Mouse (Mus musculus): ENCODE measurements around the gene Pth. TPM values are rescaled to one million over a fixed set of nuclear protein-coding genes. Genes with fewer than 3 reads are reported as not detected.

Gene Pth
- total RNA-seq (2017) = not detected in 2 replicates

DNA sequence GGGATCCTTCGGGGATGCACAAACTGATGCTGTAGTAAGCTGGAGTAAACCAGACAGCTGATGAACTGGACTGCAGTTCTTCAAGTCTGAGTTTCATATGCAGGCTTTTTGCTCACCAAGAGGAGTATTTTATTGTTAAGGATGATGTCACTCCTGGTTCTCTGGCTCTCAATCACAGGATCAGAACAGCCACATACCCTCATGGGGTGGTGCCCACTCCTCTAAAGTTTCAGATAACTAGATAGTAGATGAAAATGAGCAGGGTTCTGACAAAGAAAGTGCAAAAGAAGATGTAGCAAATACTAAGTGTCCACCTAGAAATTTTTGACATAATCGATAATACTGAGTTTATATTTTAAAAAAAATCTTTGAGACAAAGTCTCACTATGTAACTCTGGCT, at the start of gene Pth:
Gene Pth (minus strand): TSS at position 101 of the 400 bp plus-strand sequence.
- no peak for ATAC-seq (replicated peaks in 1 of 2; ENCODE audit: insufficient read depth in 1 of 2, low FRiP score in 2 of 2, low TSS enrichment in 1 of 2, low read depth in 1 of 2, poor library complexity in 2 of 2, severe bottlenecking in 2 of 2)

DNA sequence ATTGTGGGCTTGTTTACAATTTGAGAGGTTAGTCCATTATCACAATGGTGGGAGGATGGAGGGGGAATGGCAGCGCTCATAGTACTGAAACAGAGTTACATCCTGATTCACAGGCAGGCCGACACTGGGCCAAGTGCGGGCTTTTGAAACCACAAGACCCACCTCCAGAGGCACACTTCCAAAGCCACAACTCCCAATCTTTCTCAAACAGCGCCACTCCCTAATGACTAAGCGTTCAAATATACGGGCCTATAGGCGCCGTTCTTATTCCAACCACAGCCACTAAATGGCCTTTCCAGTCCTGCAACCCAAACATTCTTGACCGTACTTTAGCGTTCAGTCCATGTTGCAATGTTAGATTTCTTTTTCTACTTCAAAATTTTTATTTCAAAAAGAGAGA, 47.9 kb upstream of the Pth start:
- ATAC-seq (replicated peaks in 1 of 2; ENCODE audit: insufficient read depth in 1 of 2, low FRiP score in 2 of 2, low TSS enrichment in 1 of 2, low read depth in 1 of 2, poor library complexity in 2 of 2, severe bottlenecking in 2 of 2) = peak; percentile 65 to 85

DNA sequence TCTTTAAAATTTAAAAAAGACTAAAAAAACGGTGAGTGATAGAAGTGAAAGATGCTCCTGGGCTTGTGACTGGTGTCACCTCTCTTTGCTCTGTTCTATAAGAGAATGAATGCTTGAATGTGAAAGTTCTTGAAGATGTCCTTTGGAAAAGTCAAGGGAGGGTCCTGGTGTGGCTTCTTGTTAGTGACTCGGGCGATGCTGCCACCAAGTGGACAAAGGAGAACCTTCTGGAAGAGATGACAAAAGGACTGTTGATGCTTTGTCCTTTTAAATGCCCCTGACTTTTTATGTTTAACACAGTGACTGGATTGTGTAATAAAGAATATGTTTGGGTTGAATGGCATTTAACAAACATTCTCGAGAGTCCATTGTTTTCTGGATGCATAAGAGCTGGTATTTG, 45.9 kb upstream of the Pth start:
- peak; percentile 64 to 65 for ATAC-seq (replicated peaks in 1 of 2; ENCODE audit: insufficient read depth in 1 of 2, low FRiP score in 2 of 2, low TSS enrichment in 1 of 2, low read depth in 1 of 2, poor library complexity in 2 of 2, severe bottlenecking in 2 of 2)

DNA sequence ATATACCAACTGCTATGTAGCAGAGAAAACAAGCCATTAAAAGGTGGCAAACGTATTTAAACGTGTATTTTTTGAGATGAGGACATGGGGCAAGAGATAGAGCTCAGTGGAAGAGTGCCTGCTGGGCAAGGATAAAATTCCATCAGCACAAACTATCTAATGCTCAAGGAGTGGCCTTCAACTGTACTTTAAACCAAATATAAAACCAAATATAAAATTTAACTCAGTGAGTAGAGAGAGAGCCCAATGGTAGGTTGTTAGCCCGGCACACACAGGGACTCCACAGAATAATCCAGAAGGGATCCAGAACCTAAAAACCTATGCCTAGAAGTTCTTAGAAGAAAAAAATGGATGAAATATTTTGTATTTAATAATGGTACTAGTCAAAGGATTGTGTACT, 45.1 kb upstream of the Pth start:
- no peak for ATAC-seq (replicated peaks in 1 of 2; ENCODE audit: insufficient read depth in 1 of 2, low FRiP score in 2 of 2, low TSS enrichment in 1 of 2, low read depth in 1 of 2, poor library complexity in 2 of 2, severe bottlenecking in 2 of 2)

DNA sequence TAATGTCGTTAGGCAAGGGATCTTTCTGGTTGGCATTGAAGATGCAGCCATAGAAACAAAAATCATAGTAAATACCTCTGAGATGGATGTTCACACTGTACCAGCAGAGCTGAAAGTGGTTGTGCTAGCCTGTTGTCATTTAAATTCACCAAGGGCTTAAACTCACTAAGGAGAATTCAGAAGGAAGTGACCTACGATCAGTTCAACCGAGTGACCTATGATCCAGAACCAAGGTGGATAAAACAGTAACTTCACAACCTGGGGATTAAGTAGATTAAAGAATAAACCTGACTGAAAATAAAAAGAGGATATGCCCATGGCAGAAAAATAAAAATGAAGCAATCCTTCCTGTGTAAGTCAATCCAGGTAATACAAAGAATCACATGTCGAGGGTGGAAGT, 44.5 kb upstream of the Pth start:
- no peak for ATAC-seq (replicated peaks in 1 of 2; ENCODE audit: insufficient read depth in 1 of 2, low FRiP score in 2 of 2, low TSS enrichment in 1 of 2, low read depth in 1 of 2, poor library complexity in 2 of 2, severe bottlenecking in 2 of 2)

DNA sequence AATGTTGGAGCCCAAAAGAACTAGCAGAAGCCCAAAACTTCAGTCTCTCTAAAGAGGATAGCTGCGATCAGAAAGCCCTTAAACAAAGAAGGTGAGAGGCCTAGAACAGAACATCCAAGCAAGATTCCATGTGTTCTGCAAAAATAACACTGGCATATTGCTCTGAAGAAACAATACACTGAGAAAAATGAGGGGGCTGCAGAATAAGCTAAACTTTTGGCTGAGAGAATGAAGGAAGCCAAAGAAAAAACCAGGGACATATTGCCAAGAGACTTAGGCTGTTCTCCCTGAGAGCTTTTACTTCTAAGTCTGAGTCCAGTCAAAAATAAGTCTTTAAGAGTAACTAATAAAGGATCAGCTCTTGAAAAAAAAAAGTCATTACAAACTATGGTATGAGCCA, 32.4 kb upstream of the Pth start:
- no peak for ATAC-seq (replicated peaks in 1 of 2; ENCODE audit: insufficient read depth in 1 of 2, low FRiP score in 2 of 2, low TSS enrichment in 1 of 2, low read depth in 1 of 2, poor library complexity in 2 of 2, severe bottlenecking in 2 of 2)

DNA sequence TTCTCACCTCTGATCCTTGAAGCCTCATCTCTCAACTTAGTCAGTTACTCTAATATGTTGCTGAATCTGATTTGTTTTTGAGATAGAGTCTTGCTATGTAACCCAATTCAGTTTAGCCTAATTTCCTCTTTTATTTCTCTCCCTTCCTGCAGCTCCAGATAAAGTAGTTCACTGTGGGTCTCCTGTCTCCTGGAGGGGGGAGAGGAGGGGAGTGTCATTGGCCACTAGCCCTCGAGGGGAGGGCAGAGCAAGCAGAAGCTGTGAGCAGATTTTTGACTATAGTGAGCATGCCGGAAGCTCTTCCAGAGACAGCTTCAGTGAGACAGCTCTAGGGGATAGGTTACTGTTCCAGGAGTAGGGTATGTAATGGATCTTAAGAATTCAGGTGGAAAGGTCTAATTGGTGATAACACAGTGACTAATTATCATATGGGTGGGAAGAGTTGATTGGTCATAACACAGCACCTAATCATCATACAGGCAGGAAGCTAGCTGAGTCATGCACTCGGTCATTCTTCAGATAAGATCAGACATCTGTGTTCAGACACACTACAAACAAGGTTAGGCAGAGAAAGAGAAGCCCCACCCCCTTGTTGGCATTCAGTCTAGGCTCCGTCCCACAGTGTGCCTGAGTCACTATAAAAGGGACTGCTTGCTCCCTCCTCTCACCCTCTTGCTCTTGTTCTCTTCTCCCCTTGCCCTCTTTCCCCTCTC, 30.9 kb upstream of the Pth start:
- ATAC-seq (replicated peaks in 1 of 2; ENCODE audit: insufficient read depth in 1 of 2, low FRiP score in 2 of 2, low TSS enrichment in 1 of 2, low read depth in 1 of 2, poor library complexity in 2 of 2, severe bottlenecking in 2 of 2) = peak; percentile 92 to 93

DNA sequence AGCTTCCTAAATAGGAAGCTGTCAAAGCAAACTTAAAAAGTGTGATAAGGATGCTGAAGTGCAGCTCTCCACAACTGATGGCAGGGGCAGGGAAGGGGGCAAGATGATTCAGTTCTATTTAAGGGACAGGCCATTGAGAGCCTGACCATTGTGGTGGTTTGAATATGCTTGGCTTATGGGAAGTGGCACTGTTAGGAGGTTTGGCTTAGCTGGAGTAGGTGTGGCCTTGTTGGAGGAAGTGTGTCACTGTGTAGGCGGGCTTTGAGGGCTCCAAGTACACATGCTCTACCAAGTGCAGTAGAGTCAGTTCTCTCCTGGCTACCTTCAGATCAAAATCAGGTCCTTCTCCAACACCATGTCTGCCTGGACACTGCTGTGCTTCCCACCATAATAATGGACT, 28.2 kb upstream of the Pth start:
- no peak for ATAC-seq (replicated peaks in 1 of 2; ENCODE audit: insufficient read depth in 1 of 2, low FRiP score in 2 of 2, low TSS enrichment in 1 of 2, low read depth in 1 of 2, poor library complexity in 2 of 2, severe bottlenecking in 2 of 2)

DNA sequence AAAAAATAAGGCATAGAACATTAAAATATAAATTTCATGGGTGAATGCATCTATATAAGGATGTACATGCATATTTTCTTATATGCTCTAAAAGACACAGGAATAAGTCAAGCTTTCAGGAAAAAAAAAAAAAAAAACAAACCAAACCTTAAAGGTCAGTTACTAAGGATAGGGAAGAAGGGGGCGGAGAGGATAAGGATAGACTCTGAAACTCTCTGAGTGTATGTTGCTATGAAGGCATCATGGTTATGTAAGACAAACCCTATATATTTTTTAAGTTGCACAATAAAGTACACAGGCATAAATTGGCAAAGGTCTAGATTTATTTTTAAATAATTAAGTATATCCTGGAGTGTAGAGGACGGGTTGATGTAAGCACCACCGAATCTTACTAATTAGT, 26.9 kb upstream of the Pth start:
- ATAC-seq (replicated peaks in 1 of 2; ENCODE audit: insufficient read depth in 1 of 2, low FRiP score in 2 of 2, low TSS enrichment in 1 of 2, low read depth in 1 of 2, poor library complexity in 2 of 2, severe bottlenecking in 2 of 2) = no peak

DNA sequence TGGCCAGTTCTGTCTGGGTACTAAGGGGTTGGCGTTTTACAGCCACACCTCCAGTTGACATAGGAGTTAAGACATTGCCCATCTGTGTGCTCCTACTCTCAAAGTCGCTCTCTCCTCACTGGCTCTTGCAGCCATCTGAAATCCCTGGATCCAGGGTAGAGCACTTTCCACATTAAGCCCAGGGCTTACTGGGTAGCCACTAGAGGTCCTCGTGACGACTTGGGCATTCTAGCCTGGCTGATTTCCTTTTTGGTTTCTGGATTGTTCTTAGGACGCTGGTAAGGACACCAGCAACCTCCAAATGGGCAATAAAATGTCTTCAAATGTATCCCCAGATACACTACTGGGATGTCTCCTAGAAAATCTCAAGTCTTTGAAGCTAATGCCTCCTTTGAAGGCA, 20.3 kb upstream of the Pth start:
- no peak for ATAC-seq (replicated peaks in 1 of 2; ENCODE audit: insufficient read depth in 1 of 2, low FRiP score in 2 of 2, low TSS enrichment in 1 of 2, low read depth in 1 of 2, poor library complexity in 2 of 2, severe bottlenecking in 2 of 2)

DNA sequence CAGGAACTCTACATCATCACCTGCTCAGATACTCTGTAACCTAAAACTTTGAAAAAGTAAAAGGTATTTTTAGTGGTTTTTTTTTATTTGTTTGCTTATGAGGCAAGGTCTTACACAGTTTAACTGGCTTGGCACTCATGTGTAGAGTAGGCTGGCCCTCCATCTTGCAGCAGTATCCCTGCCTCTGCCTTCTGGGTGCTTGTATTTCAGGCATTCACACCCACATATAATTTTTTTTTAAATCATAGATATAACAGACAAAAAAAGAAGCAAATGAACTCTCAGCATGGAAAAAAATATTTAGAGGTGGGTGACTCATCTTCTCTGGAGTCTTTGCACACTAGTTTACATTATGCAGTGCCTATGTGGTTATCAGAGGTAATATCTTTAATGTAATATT, 9.7 kb upstream of the Pth start:
- no peak for ATAC-seq (replicated peaks in 1 of 2; ENCODE audit: insufficient read depth in 1 of 2, low FRiP score in 2 of 2, low TSS enrichment in 1 of 2, low read depth in 1 of 2, poor library complexity in 2 of 2, severe bottlenecking in 2 of 2)

DNA sequence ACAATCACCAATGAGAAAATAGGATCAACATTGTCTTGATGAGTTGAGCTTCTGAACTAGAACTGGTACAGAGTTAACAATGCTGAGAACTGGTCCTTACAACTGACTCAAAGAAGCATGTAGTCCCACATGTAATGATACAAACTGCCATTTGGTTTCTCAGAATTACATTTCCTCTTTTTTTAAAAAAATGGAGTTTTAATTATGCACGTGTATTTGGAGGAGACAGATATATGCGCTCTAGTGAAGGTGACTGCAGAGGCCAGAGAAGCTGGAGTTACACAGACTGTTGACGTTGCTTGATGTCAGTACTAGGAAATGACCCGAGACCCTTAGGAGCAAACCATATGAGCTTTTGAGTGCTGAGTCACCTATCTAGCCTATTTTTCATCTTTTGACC, 8.3 kb upstream of the Pth start:
- ATAC-seq (replicated peaks in 1 of 2; ENCODE audit: insufficient read depth in 1 of 2, low FRiP score in 2 of 2, low TSS enrichment in 1 of 2, low read depth in 1 of 2, poor library complexity in 2 of 2, severe bottlenecking in 2 of 2) = no peak

DNA sequence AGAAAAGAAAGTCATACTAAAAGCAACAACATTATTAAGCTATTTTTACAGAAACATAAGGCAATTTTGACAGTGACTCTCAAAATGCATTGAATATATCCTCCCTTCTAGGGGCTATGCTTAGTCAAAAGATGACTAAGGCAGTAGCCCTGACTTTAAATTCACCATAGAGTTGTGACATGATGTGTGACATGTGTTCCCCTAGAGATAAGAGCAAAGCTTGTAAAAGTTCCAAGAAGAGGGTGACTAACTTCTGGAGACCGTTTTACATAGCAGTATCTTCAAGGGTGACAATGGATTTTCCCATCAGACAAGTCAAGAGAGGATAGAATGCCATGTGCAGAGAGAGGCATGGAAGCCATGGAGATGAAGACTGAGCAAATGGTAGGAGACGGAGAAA, 3.2 kb upstream of the Pth start:
- no peak for ATAC-seq (replicated peaks in 1 of 2; ENCODE audit: insufficient read depth in 1 of 2, low FRiP score in 2 of 2, low TSS enrichment in 1 of 2, low read depth in 1 of 2, poor library complexity in 2 of 2, severe bottlenecking in 2 of 2)

DNA sequence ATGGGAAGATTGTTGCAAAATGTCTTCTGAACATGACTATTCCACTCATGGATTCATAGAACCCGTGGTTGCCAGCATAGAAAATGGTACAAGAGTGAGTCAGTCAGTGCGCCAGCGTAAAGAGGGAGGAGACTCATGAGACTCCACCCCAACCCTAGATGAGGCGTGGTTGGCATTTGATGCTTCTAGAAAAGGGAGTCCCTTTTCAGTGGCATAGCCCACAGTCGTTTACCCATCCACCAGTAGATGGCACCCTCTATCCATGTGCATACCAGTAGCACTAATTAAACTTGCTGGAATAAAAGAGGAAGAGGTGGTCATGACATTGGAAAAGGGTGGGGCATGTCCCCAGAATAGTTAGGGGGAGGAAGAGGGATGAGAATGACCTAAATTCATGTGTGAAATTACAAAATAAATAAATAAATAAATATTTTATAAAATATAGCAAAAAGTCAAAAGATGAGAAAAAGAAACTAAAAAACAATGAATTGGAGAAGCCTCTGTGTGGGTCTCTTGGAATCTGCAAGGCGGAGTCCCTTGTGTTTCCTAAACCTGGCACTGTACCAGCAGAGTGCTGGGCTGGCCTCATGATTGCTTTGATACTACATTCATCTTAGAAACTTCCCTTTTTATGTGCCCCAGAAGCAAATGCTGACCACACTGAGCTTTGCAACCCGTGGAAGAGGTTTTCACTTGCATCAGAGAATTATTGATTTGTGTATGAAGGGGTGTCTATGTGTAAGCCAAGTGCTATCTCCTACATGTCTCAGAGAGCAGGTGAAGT, 10.3 kb downstream of the Pth start:
- peak; percentile 98 to 99 for ATAC-seq (replicated peaks in 1 of 2; ENCODE audit: insufficient read depth in 1 of 2, low FRiP score in 2 of 2, low TSS enrichment in 1 of 2, low read depth in 1 of 2, poor library complexity in 2 of 2, severe bottlenecking in 2 of 2)

DNA sequence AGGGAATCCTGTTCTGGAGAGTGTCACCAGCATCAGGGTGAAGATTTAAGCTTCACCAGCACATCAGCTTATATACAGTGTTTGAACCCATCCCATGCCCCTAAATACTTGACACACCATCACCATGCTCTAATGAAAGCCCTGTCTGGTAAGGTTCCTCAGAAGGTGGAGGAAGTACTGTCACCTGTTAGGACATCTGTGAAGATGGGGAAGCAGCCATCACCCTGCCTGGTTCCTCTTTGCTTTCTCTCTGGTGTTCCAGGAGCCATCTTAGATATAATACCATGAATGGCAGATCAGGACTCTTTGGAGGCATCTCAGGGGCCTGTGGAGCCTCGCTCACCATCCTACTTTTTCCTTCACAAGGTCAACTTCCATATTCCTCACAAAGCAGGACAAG, 15.7 kb downstream of the Pth start:
- no peak for ATAC-seq (replicated peaks in 1 of 2; ENCODE audit: insufficient read depth in 1 of 2, low FRiP score in 2 of 2, low TSS enrichment in 1 of 2, low read depth in 1 of 2, poor library complexity in 2 of 2, severe bottlenecking in 2 of 2)

DNA sequence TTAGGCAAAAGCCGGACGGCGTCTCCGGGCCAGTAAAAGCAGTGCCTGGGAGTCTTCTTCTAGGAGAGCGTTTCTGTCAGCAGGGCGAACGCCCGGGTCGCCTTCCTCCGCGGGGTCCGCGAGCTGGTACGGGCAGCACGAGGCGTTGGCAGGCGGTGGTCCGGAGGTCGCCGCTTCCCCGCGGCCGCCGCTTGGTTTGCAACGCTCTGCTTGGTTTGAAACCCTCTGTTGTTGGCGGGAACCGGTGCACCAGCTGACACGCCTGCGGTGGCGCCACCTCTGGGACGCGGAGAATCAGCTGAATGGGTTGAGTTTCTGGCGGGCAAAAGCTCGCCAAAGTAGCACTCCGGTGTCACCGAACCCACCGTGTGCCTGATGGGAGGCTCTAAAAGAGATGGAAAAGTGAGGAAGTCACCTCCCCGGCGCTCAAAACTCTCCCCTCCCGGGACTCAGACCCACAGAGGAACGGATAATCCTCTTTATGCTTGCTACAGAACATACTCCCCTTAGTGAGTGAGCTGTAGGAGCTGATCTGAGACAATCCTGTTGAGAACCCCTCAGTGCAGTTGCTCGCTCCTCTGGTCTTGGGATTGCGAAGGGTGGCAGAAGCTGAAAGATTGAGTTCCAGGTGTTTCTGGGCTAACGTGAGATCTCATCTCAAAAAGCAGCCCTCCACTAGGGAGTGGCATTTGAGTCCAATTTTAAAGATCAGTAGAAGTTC, 18.6 kb downstream of the Pth start:
- ATAC-seq (replicated peaks in 1 of 2; ENCODE audit: insufficient read depth in 1 of 2, low FRiP score in 2 of 2, low TSS enrichment in 1 of 2, low read depth in 1 of 2, poor library complexity in 2 of 2, severe bottlenecking in 2 of 2) = peak; percentile 43 to 57

DNA sequence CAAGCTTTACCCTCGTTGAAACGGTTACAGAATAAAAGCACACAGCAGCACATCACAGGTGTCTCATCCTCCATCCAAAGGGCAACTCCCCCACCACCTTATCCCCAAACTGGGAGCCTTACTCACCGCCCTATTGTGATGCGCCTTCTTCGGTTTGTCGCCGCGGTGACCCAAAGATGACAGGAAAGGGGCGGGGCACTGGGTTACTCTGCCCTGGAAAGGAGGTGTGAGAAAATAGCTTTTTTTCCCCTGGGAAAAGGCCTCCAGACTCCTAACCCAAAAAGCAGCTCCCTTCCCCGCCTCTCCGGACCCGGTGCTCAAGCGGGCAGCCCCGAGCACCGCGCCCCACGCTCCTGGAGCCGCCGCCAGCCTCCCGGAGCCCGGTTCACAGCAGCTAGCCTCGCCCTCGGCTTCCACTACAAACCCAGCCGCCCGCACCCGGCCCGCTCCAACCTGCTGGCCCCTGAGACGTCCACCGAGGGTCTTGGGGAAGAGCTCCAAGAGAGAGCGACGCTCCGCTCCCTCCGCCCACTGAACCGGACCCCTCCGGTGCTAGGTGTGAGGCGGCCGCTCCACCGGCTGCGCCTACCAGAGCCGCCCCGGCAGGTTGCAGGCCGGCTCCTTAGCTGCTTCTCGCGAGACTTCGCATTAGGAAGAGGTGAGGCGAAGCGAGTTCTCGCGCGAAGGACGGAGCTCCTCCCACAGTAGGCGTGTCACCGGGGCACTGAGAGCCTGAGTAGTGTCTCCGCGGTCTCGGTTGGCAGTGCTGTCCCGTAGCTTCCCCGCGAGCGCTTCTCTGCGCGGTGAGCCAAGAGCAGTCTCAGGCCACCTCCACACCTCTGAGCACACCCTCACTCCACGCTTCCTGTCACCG, 19.4 kb downstream of the Pth start, which contains the start of gene Btbd10:
Gene Btbd10 (minus strand): TSS at position 647 of the 874 bp plus-strand sequence.
- ATAC-seq (replicated peaks in 1 of 2; ENCODE audit: insufficient read depth in 1 of 2, low FRiP score in 2 of 2, low TSS enrichment in 1 of 2, low read depth in 1 of 2, poor library complexity in 2 of 2, severe bottlenecking in 2 of 2) = peak; percentile 96

All from hematopoietic stem cell, adult 5-6 weeks (primary cell).